Mouse (Mus musculus) forebrain, embryonic 12.5 days (tissue): ENCODE measurements at regions not wholly inside any gene's neighbourhood (a gene's known extent, or its start where the extent isn't known, plus 50 kb on each side); places are given as distances from the start of the nearest gene placed in this dataset.
A peak's percentile ranks its signal among the peaks of the same experiment; 100 is the strongest.

Experiments used
- ATAC-seq: fragments of 200-750 bp; cut with Nextera tagmentation; 2 replicates; pipeline ENCODE4 v1.8.0; 2017; ENCODE audit warnings: moderate TSS enrichment; ENCODE audit not compliant: low FRiP score
- H3K27ac ChIP-seq: fragments of 300-500 bp; sonication (generic); 2 replicates; pipeline ENCODE4 v1.5.1; 2016; ENCODE audit warnings: mild to moderate bottlenecking
- H3K27me3 ChIP-seq: fragments of 300-500 bp; sonication (generic); 2 replicates; pipeline ENCODE4 v1.6.1; 2016; ENCODE audit warnings: mild to moderate bottlenecking
- H3K36me3 ChIP-seq: fragments of 300-500 bp; sonication (generic); replicated peaks from 2 replicates; pipeline ENCODE4 v1.6.1; 2016; ENCODE audit warnings: mild to moderate bottlenecking
- H3K4me1 ChIP-seq: fragments of 300-500 bp; sonication (generic); 2 replicates; pipeline ENCODE4 v1.6.1; 2016
- H3K4me2 ChIP-seq: fragments of 300-500 bp; sonication (generic); 2 replicates; pipeline ENCODE4 v1.6.1; 2016; ENCODE audit warnings: mild to moderate bottlenecking, moderate library complexity
- H3K4me3 ChIP-seq: fragments of 300-500 bp; sonication (generic); replicated peaks from 2 replicates; pipeline ENCODE4 v1.5.1; 2016; ENCODE audit warnings: mild to moderate bottlenecking
- H3K9ac ChIP-seq: fragments of 300-500 bp; sonication (generic); 2 replicates; pipeline ENCODE4 v1.6.1; 2016; ENCODE audit warnings: mild to moderate bottlenecking
- H3K9me3 ChIP-seq: fragments of 300-500 bp; sonication (generic); 2 replicates; pipeline ENCODE4 v1.6.1; 2016
- WGBS: fragments of 180-500 bp; shearing (Covaris S2); methylation state at CpG from one replicate; pipeline ENCODE4 v1.1.7; 2016; 5-methylcytosine and 5-hydroxymethylcytosine counted together

DNA sequence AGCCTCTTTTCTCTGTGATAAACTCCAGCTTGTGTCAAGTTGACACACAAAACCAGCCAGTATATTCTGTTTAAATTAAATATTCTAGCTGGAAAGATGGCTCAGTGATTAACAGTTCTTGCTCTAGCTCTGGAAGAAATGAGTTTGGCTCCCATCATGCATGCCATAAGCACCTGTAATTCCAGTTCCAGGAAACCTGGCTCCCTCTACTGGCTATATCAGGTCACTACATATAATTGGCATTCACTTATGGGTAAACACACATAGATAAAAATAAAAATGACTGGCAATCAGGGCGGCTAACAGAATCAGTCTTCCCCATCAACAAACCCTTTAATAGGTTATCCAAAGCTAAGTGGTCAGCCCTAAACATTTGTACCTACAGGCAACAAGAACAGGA lies 194.2 kb downstream of the Alx1 start:
- H3K9me3 ChIP-seq: no peaks in the 10 kb centered on the region
- 52% methylated on average over 1 of the region's 1 CpGs for WGBS
- no peaks in the 10 kb centered on the region for H3K4me1 ChIP-seq
- no peak; the same call in 1 of the 2 replicates for ATAC-seq
- no peak overlapping the region for H3K9ac ChIP-seq
- no peak overlapping the region for H3K27ac ChIP-seq
- no peak overlapping the region for H3K4me3 ChIP-seq
- H3K36me3 ChIP-seq: no peaks in the 10 kb centered on the region
- no peaks in the 10 kb centered on the region for H3K27me3 ChIP-seq
- no peak overlapping the region for H3K4me2 ChIP-seq

- no peak overlapping the region for H3K4me3 ChIP-seq
- H3K4me2 ChIP-seq: no peak overlapping the region
- no peaks in the 10 kb centered on the region for H3K4me1 ChIP-seq
- ATAC-seq: no peak
- H3K27ac ChIP-seq: no peak overlapping the region
- no peak overlapping the region for H3K9ac ChIP-seq
- H3K9me3 ChIP-seq: no peaks in the 10 kb centered on the region
- no peaks in the 10 kb centered on the region for H3K27me3 ChIP-seq
- no peaks in the 10 kb centered on the region for H3K36me3 ChIP-seq
- WGBS: 77% methylated on average over 3 of the region's 3 CpGs
Measured at GRCm38 (mm10) chr10:102829606-102830005, 200.4 kb downstream of the Alx1 start.

DNA sequence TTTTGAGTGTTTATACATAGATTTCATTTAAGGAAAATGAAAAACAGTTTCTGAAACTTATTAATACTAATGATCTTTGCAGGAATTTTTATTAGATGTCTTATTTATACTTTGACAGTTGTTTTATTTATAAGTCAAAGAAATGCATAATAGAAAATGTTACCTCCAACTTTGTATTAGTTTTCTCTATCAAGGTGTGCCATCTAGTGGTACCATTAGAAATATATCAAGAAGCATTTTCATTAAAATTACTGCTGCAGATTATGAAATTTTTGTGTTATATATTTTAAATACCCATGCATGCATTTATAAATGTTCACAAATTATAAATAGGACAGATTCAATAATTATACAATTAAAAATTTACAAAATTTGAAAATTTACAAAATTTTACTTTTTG lies 206.6 kb downstream of the Alx1 start:
- no peaks in the 10 kb centered on the region for H3K9me3 ChIP-seq

GRCm38 (mm10) chr10:102801391-102801790 lies 228.6 kb downstream of the Alx1 start:
- WGBS: 88% methylated on average over 3 of the region's 3 CpGs
- H3K27me3 ChIP-seq: no peaks in the 10 kb centered on the region

More for the DNA sequence above, 206.6 kb downstream of the Alx1 start:
- H3K4me1 ChIP-seq: no peaks in the 10 kb centered on the region
- no peak overlapping the region for H3K4me3 ChIP-seq
- H3K4me2 ChIP-seq: no peak overlapping the region
- H3K27me3 ChIP-seq: no peaks in the 10 kb centered on the region
- H3K9ac ChIP-seq: no peak overlapping the region
- H3K27ac ChIP-seq: no peak overlapping the region
- ATAC-seq: no peak
- no peaks in the 10 kb centered on the region for H3K36me3 ChIP-seq

DNA sequence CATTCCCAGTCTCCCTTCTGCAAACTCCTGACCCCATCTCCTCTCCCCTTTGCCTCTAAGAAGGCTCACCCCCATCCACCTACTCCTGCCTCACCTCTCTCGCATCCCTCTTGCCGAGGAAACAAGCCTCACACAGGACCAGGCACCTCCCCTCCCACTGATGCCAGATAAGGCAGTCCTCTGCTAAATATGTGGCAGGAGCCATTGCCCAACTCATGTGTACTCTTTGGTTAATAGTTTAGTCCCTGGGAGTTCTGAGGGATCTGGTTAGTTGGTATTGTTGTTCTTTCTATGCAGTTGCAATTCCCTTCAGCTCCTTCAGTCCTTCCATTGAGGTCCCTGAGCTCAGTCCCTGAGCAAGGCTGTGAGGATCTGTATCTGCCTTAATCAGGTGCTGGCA lies 250.8 kb downstream of the Alx1 start:
- H3K4me2 ChIP-seq: no peak overlapping the region
- H3K36me3 ChIP-seq: no peaks in the 10 kb centered on the region
- no peak for ATAC-seq
- 77% methylated on average over 2 of the region's 2 CpGs for WGBS
- H3K4me1 ChIP-seq: no peaks in the 10 kb centered on the region
- H3K27me3 ChIP-seq: no peaks in the 10 kb centered on the region
- H3K9ac ChIP-seq: no peak overlapping the region
- H3K9me3 ChIP-seq: no peaks in the 10 kb centered on the region
- no peak overlapping the region for H3K27ac ChIP-seq
- H3K4me3 ChIP-seq: no peak overlapping the region

More at GRCm38 (mm10) chr10:102801391-102801790, 228.6 kb downstream of the Alx1 start:
- no peak overlapping the region for H3K4me3 ChIP-seq
- no peak for ATAC-seq
- H3K36me3 ChIP-seq: no peaks in the 10 kb centered on the region
- H3K4me1 ChIP-seq: no peaks in the 10 kb centered on the region
- no peak overlapping the region for H3K27ac ChIP-seq
- H3K9me3 ChIP-seq: no peaks in the 10 kb centered on the region
- no peak overlapping the region for H3K4me2 ChIP-seq
- no peak overlapping the region for H3K9ac ChIP-seq

DNA sequence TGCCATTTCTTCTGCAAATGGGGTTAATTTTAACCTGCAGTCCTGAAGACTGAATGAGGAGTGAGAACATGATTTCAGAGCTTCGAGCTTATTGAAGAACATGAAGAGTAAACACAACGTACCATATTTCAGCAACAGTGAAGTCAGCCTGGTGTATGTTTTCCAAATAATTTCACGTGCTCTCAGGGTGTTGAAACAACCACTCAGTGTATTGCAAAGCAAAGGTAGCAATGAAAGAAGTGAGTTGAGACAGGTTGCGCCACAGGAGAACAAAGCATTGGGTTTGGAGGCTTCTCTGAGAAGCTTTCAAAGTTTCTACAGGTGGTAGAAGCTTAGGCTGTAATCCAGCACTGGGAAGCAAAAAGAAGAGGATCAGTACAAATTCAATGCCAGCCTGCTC lies 251.7 kb downstream of the Rassf9 start:
- H3K9me3 ChIP-seq: no peaks in the 10 kb centered on the region
- H3K36me3 ChIP-seq: no peaks in the 10 kb centered on the region
- WGBS: 76% methylated on average over 4 of the region's 4 CpGs
- H3K4me3 ChIP-seq: no peak overlapping the region
- H3K9ac ChIP-seq: no peak overlapping the region
- no peak for ATAC-seq
- no peak overlapping the region for H3K4me2 ChIP-seq
- no peaks in the 10 kb centered on the region for H3K27me3 ChIP-seq
- H3K27ac ChIP-seq: no peak overlapping the region
- H3K4me1 ChIP-seq: no peaks in the 10 kb centered on the region

GRCm38 (mm10) chr10:102762378-102762777 lies 250.4 kb downstream of the Rassf9 start:
- no peaks in the 10 kb centered on the region for H3K36me3 ChIP-seq
- whole genome bisulfite sequencing: 79% methylated on average over 2 of the region's 2 CpGs
- no peaks in the 10 kb centered on the region for H3K4me1 ChIP-seq
- no peak overlapping the region for H3K9ac ChIP-seq
- no peaks in the 10 kb centered on the region for H3K9me3 ChIP-seq
- H3K4me2 ChIP-seq: no peak overlapping the region
- no peak overlapping the region for H3K4me3 ChIP-seq
- no peak overlapping the region for H3K27ac ChIP-seq
- no peaks in the 10 kb centered on the region for H3K27me3 ChIP-seq
- no peak for ATAC-seq

- H3K27me3 ChIP-seq: no peaks in the 10 kb centered on the region
- no peak overlapping the region for H3K4me2 ChIP-seq
- 59% methylated on average over 3 of the region's 3 CpGs for WGBS
- peak; percentile 51; the same call in 1 of the 2 replicates for ATAC-seq
- H3K9me3 ChIP-seq: no peaks in the 10 kb centered on the region
- no peak overlapping the region for H3K4me3 ChIP-seq
- no peaks in the 10 kb centered on the region for H3K36me3 ChIP-seq
- H3K4me1 ChIP-seq: peaks cover 5% of the 10 kb centered on the region; the same call in 1 of the 2 replicates
- H3K9ac ChIP-seq: no peak overlapping the region
- no peak overlapping the region for H3K27ac ChIP-seq
Measured at GRCm38 (mm10) chr10:102735207-102735606, 223.2 kb downstream of the Rassf9 start.

DNA sequence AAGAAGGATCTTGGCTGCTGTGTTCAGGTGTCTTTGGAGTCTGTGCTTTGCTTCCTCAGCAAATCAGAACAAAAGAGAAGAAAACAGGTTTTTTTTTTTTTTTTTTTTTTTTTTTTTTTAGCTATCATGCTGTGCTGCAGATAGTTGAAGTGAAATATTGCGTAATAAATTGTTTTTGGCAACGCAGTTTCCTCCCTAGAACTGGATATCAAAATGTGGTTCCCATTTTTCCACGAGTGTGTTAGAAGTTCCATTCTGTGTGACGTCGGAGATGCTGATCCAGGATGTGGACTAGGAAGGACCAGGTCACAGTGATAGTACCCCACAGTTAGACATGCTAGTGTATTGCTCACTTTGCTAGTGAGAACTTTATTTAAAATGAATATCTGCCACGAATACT lies 220.4 kb downstream of the Rassf9 start:
- no peak overlapping the region for H3K27ac ChIP-seq
- H3K4me2 ChIP-seq: no peak overlapping the region
- 87% methylated on average over 6 of the region's 6 CpGs for WGBS
- ATAC-seq: no peak
- H3K9ac ChIP-seq: no peak overlapping the region
- H3K27me3 ChIP-seq: no peaks in the 10 kb centered on the region
- no peaks in the 10 kb centered on the region for H3K9me3 ChIP-seq
- H3K36me3 ChIP-seq: no peaks in the 10 kb centered on the region
- peaks cover 5% of the 10 kb centered on the region; the same call in 1 of the 2 replicates for H3K4me1 ChIP-seq
- H3K4me3 ChIP-seq: no peak overlapping the region

- Histone ChIP-seq H3K27me3 (no peaks in the 10 kb centered on the region), H3K9ac (no peak overlapping the region), H3K4me3 (no peak overlapping the region), H3K27ac (no peak overlapping the region), H3K9me3 (no peaks in the 10 kb centered on the region), H3K4me2 (no peak overlapping the region), H3K4me1 (no peaks in the 10 kb centered on the region), H3K36me3 (no peaks in the 10 kb centered on the region)
- ATAC-seq: no peak
- WGBS: 88% methylated on average over 2 of the region's 2 CpGs
Measured at GRCm38 (mm10) chr10:102712263-102712662, 200.2 kb downstream of the Rassf9 start.

- ATAC-seq: no peak
- no peak overlapping the region for H3K9ac ChIP-seq
Measured at GRCm38 (mm10) chr10:102705848-102706247, 193.8 kb downstream of the Rassf9 start.

GRCm38 (mm10) chr10:102694810-102695209 lies 182.8 kb downstream of the Rassf9 start:
- Histone ChIP-seq H3K36me3 (no peaks in the 10 kb centered on the region), H3K4me1 (no peaks in the 10 kb centered on the region), H3K9me3 (no peaks in the 10 kb centered on the region), H3K27me3 (no peaks in the 10 kb centered on the region), H3K9ac (no peak overlapping the region), H3K4me2 (no peak overlapping the region), H3K4me3 (no peak overlapping the region), H3K27ac (no peak overlapping the region)
- 73% methylated on average over 2 of the region's 2 CpGs for WGBS
- ATAC-seq: peak; percentile 41; the same call in 1 of the 2 replicates

More at GRCm38 (mm10) chr10:102705848-102706247, 193.8 kb downstream of the Rassf9 start:
- no peak overlapping the region for H3K4me3 ChIP-seq
- H3K4me1 ChIP-seq: no peaks in the 10 kb centered on the region
- H3K4me2 ChIP-seq: no peak overlapping the region
- no peaks in the 10 kb centered on the region for H3K36me3 ChIP-seq
- H3K27me3 ChIP-seq: no peaks in the 10 kb centered on the region
- 96% methylated on average over 3 of the region's 3 CpGs for WGBS
- no peaks in the 10 kb centered on the region for H3K9me3 ChIP-seq
- H3K27ac ChIP-seq: no peak overlapping the region

- Histone ChIP-seq H3K4me2 (no peak overlapping the region), H3K4me3 (no peak overlapping the region), H3K9me3 (no peaks in the 10 kb centered on the region), H3K27me3 (no peaks in the 10 kb centered on the region), H3K36me3 (no peaks in the 10 kb centered on the region), H3K4me1 (no peaks in the 10 kb centered on the region), H3K9ac (no peak overlapping the region), H3K27ac (no peak overlapping the region)
- WGBS: 64% methylated on average over 1 of the region's 1 CpGs
- ATAC-seq: no peak
Measured at GRCm38 (mm10) chr10:102689966-102690365, 177.9 kb downstream of the Rassf9 start.
